Mouse (Mus musculus) G1E (cell line): ENCODE data around the gene Ccdc189.

Source experiments
- CTCF ChIP-seq: IDR thresholded peaks from 2 replicates; pipeline ENCODE4 v1.5.1; 2012; ENCODE audit warnings: low read depth, low read length, inconsistent platforms, mixed read lengths
- GATA1 ChIP-seq: IDR thresholded peaks from 2 replicates; pipeline ENCODE4 v1.6.1; 2012; ENCODE audit warnings: borderline replicate concordance, low read length, inconsistent platforms, mixed read lengths
- TAL1 ChIP-seq: conservative IDR thresholded peaks from 2 replicates; pipeline ENCODE4 v1.6.1; 2012; ENCODE audit warnings: low read depth, low read length, inconsistent platforms, mixed read lengths

DNA sequence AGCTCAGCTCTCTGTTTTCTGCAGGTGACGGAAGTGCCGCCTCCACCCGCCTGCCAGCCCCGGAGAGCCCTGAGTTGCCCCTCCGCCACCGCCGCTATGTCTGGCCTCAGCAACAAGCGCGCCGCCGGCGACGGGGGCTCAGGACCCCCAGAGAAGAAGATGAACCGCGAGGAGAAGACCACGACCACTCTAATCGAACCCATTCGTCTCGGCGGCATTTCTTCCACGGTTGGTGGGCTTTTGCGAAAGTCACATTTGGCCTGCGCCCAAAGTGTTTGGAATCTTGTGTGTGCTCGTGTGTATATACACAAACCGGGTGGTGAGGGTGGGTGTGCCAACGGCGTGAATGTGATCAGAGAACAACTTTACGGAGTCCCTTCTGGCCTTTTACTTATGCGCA, 506 bp upstream of the Ccdc189 start:
- TF ChIP-seq CTCF (no peak), TAL1 (no peak), GATA1 (no peak)
